In the genomic region with DNA sequence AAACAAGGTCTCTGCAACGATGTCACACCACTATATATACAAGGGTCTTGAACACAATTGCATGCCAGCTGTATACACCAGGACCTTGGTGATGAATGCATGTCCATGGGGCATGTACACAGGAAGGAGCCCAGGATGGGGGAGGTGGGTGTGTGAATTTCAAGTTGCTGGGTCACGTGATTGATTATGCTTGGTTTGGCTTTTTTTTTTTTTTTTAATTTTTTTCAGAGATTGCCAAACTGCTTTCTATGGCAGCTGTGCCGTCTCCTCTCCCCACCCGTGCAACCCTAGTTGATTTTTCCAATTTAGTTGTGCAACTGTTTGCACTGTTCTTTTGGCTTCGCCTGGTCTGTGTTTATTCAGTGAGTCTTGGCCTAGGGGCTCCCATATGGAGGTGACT, we compare ENCODE assay signal across 10 mouse cellular contexts. TPM values are rescaled to one million over a fixed set of nuclear protein-coding genes. Genes with fewer than 3 reads are reported as not detected.
DNase-seq lines count a peak whose midpoint lies in the region; ATAC-seq and TF ChIP-seq lines count a peak whose summit lies in the region.
"Had no signal": no experiment of that assay in that cellular context is flagged by ENCODE, and none has a peak within 500 bp of the region (broad histone marks: within the 10 kb centered on the region; RNA-seq: fewer than 3 reads in every experiment).

No protein-coding gene starts in this region.

- H3K9me3 ChIP-seq in heart, embryonic 11.5 days (replicated peaks; ENCODE audit: control insufficient read depth, low read length): no peaks in the 10 kb centered on the region
- no peaks in the 10 kb centered on the region for H3K9me3 ChIP-seq in CH12.LX (replicated peaks; ENCODE audit: low read length)
- H3K9me3 ChIP-seq in embryonic facial prominence, embryonic 13.5 days: no peaks in the 10 kb centered on the region
- no peaks in the 10 kb centered on the region for H3K9me3 ChIP-seq in liver, postnatal 0 days (ENCODE audit: low read length)

- H3K27ac ChIP-seq in heart, embryonic 11.5 days (ENCODE audit: low read depth, low read length): peak overlapping the region; percentile 81; the same call in 1 of the 2 replicates
- no peak overlapping the region for H3K27ac ChIP-seq in CH12.LX (ENCODE audit: insufficient read depth, low read depth)
- H3K27ac ChIP-seq in embryonic facial prominence, embryonic 13.5 days: peak overlapping the region; percentile 82
- peak overlapping the region; percentile 93 for H3K27ac ChIP-seq in liver, postnatal 0 days (ENCODE audit: low read depth)
- H3K27ac ChIP-seq: hindbrain, embryonic 14.5 days had no signal

- no peak for ATAC-seq in heart, embryonic 11.5 days (replicated peaks; ENCODE audit: insufficient number of reproducible peaks, low FRiP score, low TSS enrichment)
- no peak for ATAC-seq in embryonic facial prominence, embryonic 13.5 days (ENCODE audit: insufficient number of reproducible peaks, insufficient read depth, low FRiP score, low TSS enrichment, low read depth)
- peak; percentile 33 for ATAC-seq in liver, postnatal 0 days
- ATAC-seq in frontal cortex, adult (ENCODE audit: low TSS enrichment): no peak

- no peak overlapping the region for H3K4me2 ChIP-seq in heart, embryonic 11.5 days
- no peak overlapping the region for H3K4me2 ChIP-seq in CH12.LX (ENCODE audit: insufficient read depth, low read depth, poor library complexity, severe bottlenecking)
- H3K4me2 ChIP-seq in embryonic facial prominence, embryonic 13.5 days: no peak overlapping the region
- no peak overlapping the region for H3K4me2 ChIP-seq in liver, postnatal 0 days (ENCODE audit: low read depth, low read length)
- H3K4me2 ChIP-seq: hindbrain, embryonic 14.5 days; midbrain, embryonic 11.5 days had no signal

- 86% methylated on average over 5 of the region's 5 CpGs for WGBS in heart, embryonic 11.5 days (ENCODE audit: insufficient replicate concordance)
- WGBS in embryonic facial prominence, embryonic 13.5 days: 61% methylated on average over 5 of the region's 5 CpGs
- 47% methylated on average over 5 of the region's 5 CpGs for WGBS in liver, postnatal 0 days (ENCODE audit: insufficient replicate concordance)

- H3K79me2 ChIP-seq in CH12.LX (replicated peaks; ENCODE audit: control insufficient read depth, extremely low read depth, insufficient read depth, poor library complexity, severe bottlenecking): no peaks in the 10 kb centered on the region

- TF ChIP-seq CTCF in CH12.LX (conservative IDR thresholded peaks at IDR 0.05 in 1 of 2, IDR thresholded peaks at IDR 0.05 in 1 of 2; ENCODE audit: low read depth in 2 of 2, low read length in 2 of 2): no peak
- TF ChIP-seq CTCF in liver, postnatal 0 days (IDR thresholded peaks at IDR 0.05; ENCODE audit: low read depth): no peak

- peaks cover 40% of the 10 kb centered on the region for H3K4me1 ChIP-seq in heart, embryonic 11.5 days (ENCODE audit: control insufficient read depth, insufficient read depth, low read length)
- peaks cover 35 to 61% of the 10 kb centered on the region in 2 experiments for H3K4me1 ChIP-seq in CH12.LX (ENCODE audit: control insufficient read depth in 1 of 2, insufficient read depth in 2 of 2)
- peaks cover 61% of the 10 kb centered on the region for H3K4me1 ChIP-seq in embryonic facial prominence, embryonic 13.5 days
- peaks cover 39% of the 10 kb centered on the region for H3K4me1 ChIP-seq in liver, postnatal 0 days (ENCODE audit: insufficient read depth)

- dilution Hi-C loops in CH12.LX (cut with MboI; ENCODE audit: extremely low pct_ligation_motif_present, extremely low pct_unique_long_range_greater_than_20kb, low sequenced_read_pairs): no loop called here

- intact Hi-C loops in heart, postnatal 25 days (cut with DNase I): no loop called here

- no peaks in the 10 kb centered on the region for H3K36me3 ChIP-seq in heart, embryonic 11.5 days (ENCODE audit: control insufficient read depth, insufficient read depth, low read length)
- H3K36me3 ChIP-seq in CH12.LX (replicated peaks in 1 of 2; ENCODE audit: control insufficient read depth in 1 of 2, insufficient read depth in 1 of 2, low read length in 1 of 2): no peaks in the 10 kb centered on the region
- no peaks in the 10 kb centered on the region for H3K36me3 ChIP-seq in embryonic facial prominence, embryonic 13.5 days
- no peaks in the 10 kb centered on the region for H3K36me3 ChIP-seq in liver, postnatal 0 days (replicated peaks; ENCODE audit: insufficient read depth, low read length)

- in situ Hi-C loops in CH12.LX (cut with MboI; ENCODE audit: low pct_ligation_motif_present, low pct_unique_long_range_greater_than_20kb, low sequenced_read_pairs): no loop called here

- no peak overlapping the region for H3K9ac ChIP-seq in heart, embryonic 11.5 days (ENCODE audit: low read depth, low read length)
- no peak overlapping the region for H3K9ac ChIP-seq in CH12.LX (ENCODE audit: insufficient read depth, low read depth)
- H3K9ac ChIP-seq in embryonic facial prominence, embryonic 13.5 days: no peak overlapping the region
- H3K9ac ChIP-seq in liver, postnatal 0 days (replicated peaks): peak overlapping the region; percentile 38; the same call in 1 of the 2 replicates
- H3K9ac ChIP-seq: hindbrain, embryonic 14.5 days had no signal

- no peak overlapping the region for H3K4me3 ChIP-seq in heart, embryonic 11.5 days (ENCODE audit: low read depth, low read length)
- H3K4me3 ChIP-seq in CH12.LX (replicated peaks in 1 of 3; ENCODE audit: low read depth in 2 of 3, low read length in 2 of 3, poor library complexity in 1 of 3): no peak overlapping the region
- no peak overlapping the region for H3K4me3 ChIP-seq in embryonic facial prominence, embryonic 13.5 days
- H3K4me3 ChIP-seq in liver, postnatal 0 days (ENCODE audit: low read depth, low read length): no peak overlapping the region

- TF ChIP-seq RAD21 in CH12.LX (IDR thresholded peaks at IDR 0.05; ENCODE audit: low read depth, low read length): no peak

- TF ChIP-seq POLR2A in CH12.LX (IDR thresholded peaks at IDR 0.05; ENCODE audit: low read depth, low read length): no peak

- TF ChIP-seq EP300 in CH12.LX (IDR thresholded peaks at IDR 0.05; ENCODE audit: low read length): no peak
- peak; percentile 60; the same call in 1 of the 2 replicates for TF ChIP-seq EP300 in liver, postnatal 0 days (IDR thresholded peaks at IDR 0.05; ENCODE audit: low read depth)

- H3K27me3 ChIP-seq in heart, embryonic 11.5 days (ENCODE audit: control insufficient read depth, insufficient read depth, low read length): no peaks in the 10 kb centered on the region
- H3K27me3 ChIP-seq in CH12.LX (replicated peaks): no peaks in the 10 kb centered on the region
- no peaks in the 10 kb centered on the region for H3K27me3 ChIP-seq in embryonic facial prominence, embryonic 13.5 days
- H3K27me3 ChIP-seq in liver, postnatal 0 days (ENCODE audit: insufficient read depth, low read length): no peaks in the 10 kb centered on the region

- no peak for DNase-seq in heart, postnatal 25 days (ENCODE audit: low spot score)
- DNase-seq in CH12.LX (ENCODE audit: extremely low read depth): no peak
- DNase-seq in liver, postnatal 0 days: no peak
- no peak for DNase-seq in right cerebral cortex, adult 2 months (ENCODE audit: low spot score in 2 of 2)
- no peak for DNase-seq in spleen, postnatal 14 days (ENCODE audit: low spot score in 2 of 2)

TF ChIP-seq in CH12.LX, 34 proteins besides CTCF, POLR2A, EP300 and RAD21:
- TF ChIP-seq KAT2A (IDR thresholded peaks at IDR 0.05; ENCODE audit: insufficient replicate concordance, low read length) (no peak), ZKSCAN1 (IDR thresholded peaks at IDR 0.05; ENCODE audit: borderline replicate concordance, low read depth, low read length) (no peak), ZNF384 (IDR thresholded peaks at IDR 0.05; ENCODE audit: low read depth, low read length) (peak; percentile 44; the same call in 1 of the 2 replicates), MXI1 (IDR thresholded peaks at IDR 0.05; ENCODE audit: low read depth, low read length) (no peak), GABPA (IDR thresholded peaks at IDR 0.05; ENCODE audit: insufficient replicate concordance, low read depth, low read length) (no peak)

RNA-seq across cellular contexts. Expression of a gene that starts 32.7 kb away (rescaled TPM):
- 21.3 and 25.6 TPM in 2 replicates for polyA plus RNA-seq in heart, embryonic 11.5 days (2014; fragmentation: Nextera tagmentation; extraction: Ambion mirVana)
- 10 to 100 TPM in 1 of 2 experiments, 1 to 10 TPM in 1; 8.2 to 14.1 TPM for total RNA-seq in heart, postnatal 25 days (2021)
- 36.2 and 52.5 TPM in 2 replicates for total RNA-seq in CH12.LX (2012; rRNA removed)
- 19.3 and 24.4 TPM in 2 replicates for total RNA-seq in CH12.LX (2014; rRNA removed)
- 14.9 and 16.4 TPM in 2 replicates for polyA plus RNA-seq in CH12.LX (2012; ENCODE audit: insufficient read length, low read depth)
- polyA plus RNA-seq in embryonic facial prominence, embryonic 13.5 days (2015; fragmentation: Nextera tagmentation; extraction: Ambion mirVana): 29.0 and 29.9 TPM in 2 replicates
- 17.3 and 18.7 TPM in 2 replicates for polyA plus RNA-seq in liver, postnatal 0 days (2015; fragmentation: Nextera tagmentation; extraction: Ambion mirVana)

RNA-seq across cellular contexts. Expression of a gene that starts 44.5 kb away (rescaled TPM):
- 7.9 and 11.6 TPM in 2 replicates for polyA plus RNA-seq in heart, embryonic 11.5 days (2014; fragmentation: Nextera tagmentation; extraction: Ambion mirVana)
- 1 to 10 TPM; 4.6 to 5.6 TPM for total RNA-seq in heart, postnatal 25 days (2021)
- 23.6 and 25.8 TPM in 2 replicates for total RNA-seq in CH12.LX (2012; rRNA removed)
- total RNA-seq in CH12.LX (2014; rRNA removed): 22.2 and 23.7 TPM in 2 replicates
- 20.7 and 23.6 TPM in 2 replicates for polyA plus RNA-seq in CH12.LX (2012; ENCODE audit: insufficient read length, low read depth)
- polyA plus RNA-seq in embryonic facial prominence, embryonic 13.5 days (2015; fragmentation: Nextera tagmentation; extraction: Ambion mirVana): 51.5 and 63.4 TPM in 2 replicates
- 5.4 and 6.5 TPM in 2 replicates for polyA plus RNA-seq in liver, postnatal 0 days (2015; fragmentation: Nextera tagmentation; extraction: Ambion mirVana)

RNA-seq across cellular contexts. Expression of a gene that starts 52.2 kb away (rescaled TPM):
- 1.4 TPM in 2 replicates for polyA plus RNA-seq in heart, embryonic 11.5 days (2014; fragmentation: Nextera tagmentation; extraction: Ambion mirVana)
- total RNA-seq in heart, postnatal 25 days (2021): under 1 TPM; 0.13 to 0.34 TPM
- total RNA-seq in CH12.LX (2012; rRNA removed) (0.46 and 0.47 TPM in 2 replicates), CH12.LX (2014; rRNA removed) (not detected in 2 replicates)
- 0.24 and 0.68 TPM in 2 replicates for polyA plus RNA-seq in CH12.LX (2012; ENCODE audit: insufficient read length, low read depth)
- polyA plus RNA-seq in embryonic facial prominence, embryonic 13.5 days (2015; fragmentation: Nextera tagmentation; extraction: Ambion mirVana): 11.3 and 13.1 TPM in 2 replicates
- polyA plus RNA-seq in liver, postnatal 0 days (2015; fragmentation: Nextera tagmentation; extraction: Ambion mirVana): 1.3 TPM in 2 replicates
